Mouse (Mus musculus) WW6 (cell line): Measurements from ENCODE around the gene Gdf10.

Experiments
- DNase-seq: peaks from one replicate; pipeline ENCODE4 v3.0.0-alpha.2; 2013; ENCODE audit warnings: low read depth, low spot score

Gene Gdf10

DNA sequence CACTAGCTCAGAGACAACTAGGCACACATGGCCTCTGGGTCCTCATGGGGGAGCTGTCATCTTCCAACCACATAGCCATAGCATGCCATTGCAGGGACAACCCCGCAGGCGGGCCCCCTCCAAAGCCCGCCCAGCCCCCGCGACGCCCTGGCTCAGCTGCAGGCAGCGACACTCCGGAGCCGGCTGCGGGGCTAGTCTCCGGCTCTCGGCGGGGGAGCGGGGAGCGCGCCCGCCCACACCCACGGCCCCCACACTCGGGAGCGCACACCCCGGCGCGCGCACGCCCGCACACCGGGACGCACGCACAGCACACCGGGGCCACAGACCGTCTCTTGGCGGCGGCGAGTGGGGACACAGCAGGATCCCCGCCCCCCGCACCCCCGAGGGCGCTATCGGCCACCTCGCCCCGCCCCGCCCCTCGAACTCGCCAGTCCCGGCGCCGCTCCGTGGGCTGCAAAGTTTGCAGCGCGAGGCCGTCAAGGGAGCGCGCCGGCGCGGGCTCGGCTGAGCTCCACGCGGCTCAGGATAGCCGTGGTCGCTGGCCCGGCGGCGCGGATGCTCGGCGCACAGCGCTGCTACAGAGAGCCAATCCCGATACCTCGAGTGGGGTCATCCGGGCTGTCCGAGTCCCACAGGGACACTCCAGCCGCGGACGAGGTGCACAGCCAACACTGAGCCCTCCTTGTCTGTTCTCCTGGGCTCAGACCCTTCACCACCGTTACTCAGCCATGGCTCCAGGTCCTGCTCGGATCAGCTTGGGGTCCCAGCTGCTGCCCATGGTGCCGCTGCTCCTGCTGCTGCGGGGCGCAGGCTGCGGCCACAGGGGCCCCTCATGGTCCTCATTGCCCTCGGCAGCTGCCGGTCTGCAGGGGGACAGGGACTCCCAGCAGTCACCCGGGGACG lies at the start of gene Gdf10:
Gene Gdf10 (plus strand): TSS at position 420 of the 903 bp plus-strand sequence.
- no peak for DNase-seq

- DNase-seq = no peak
Observed at GRCm38 (mm10) chr14:33878826-33879225, 44.6 kb upstream of the Gdf10 start.

DNA sequence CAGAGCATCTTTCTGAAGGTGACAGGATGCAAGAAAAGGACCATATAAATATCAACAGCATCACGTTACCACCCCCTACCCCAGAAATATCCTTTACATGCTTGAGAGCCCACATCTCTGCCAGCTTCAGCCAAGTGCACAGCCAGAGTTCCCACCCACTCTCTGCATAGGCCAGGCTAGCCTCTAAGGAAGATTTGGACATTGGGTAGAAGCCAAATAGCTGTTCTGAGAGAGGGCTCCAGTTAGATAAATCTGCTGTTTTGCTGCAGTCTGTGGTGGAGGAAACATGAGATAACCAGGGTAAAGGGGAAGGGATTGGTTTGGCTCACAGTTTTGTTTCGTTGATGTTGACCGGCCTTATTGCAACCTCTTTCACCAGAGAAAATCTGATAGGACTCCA lies 43.2 kb upstream of the Gdf10 start:
- DNase-seq = no peak

- DNase-seq = no peak
Observed at GRCm38 (mm10) chr14:33881471-33881870, 41.9 kb upstream of the Gdf10 start.

DNA sequence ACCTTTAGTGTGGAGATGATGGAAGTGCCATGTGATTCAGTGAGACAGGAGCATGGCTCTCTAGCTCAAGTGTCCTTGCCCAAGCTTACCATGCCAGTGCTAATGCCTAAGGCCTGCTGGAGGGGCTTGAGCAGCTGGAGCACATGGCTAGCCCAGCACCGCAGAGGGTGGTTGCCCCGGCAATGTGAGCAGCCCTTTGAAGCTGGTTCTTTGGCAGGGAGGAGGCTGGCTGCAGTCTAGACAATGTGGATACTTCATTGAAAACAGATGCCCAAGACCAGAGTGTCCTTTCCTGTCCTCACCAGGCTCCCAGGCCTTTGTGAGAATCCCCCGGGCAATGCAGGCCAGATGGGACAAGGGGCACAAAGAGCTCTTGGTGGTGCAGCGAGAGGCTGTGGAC lies 40.3 kb upstream of the Gdf10 start:
- no peak for DNase-seq

DNA sequence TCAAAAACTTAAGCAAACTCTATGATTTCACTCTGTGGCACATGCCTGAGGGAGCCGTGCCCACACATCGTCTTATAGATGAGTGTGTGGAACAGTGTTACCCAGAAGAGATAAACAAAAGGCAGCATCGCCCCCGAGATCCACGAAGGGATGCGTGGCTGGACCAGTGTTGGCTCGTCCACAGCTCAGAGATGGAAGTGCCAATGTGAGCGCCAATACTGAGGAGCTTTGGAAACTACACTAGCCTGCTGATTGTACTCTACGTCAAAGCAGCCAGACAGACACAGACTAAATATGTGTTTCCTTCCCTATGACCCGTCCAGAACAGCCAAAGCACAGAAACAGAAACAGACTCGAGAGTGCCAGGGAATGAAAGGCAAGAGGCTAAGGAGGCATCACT lies 37.9 kb upstream of the Gdf10 start:
- DNase-seq = no peak

- no peak for DNase-seq
Observed at GRCm38 (mm10) chr14:33888387-33889035, 34.9 kb upstream of the Gdf10 start.

DNA sequence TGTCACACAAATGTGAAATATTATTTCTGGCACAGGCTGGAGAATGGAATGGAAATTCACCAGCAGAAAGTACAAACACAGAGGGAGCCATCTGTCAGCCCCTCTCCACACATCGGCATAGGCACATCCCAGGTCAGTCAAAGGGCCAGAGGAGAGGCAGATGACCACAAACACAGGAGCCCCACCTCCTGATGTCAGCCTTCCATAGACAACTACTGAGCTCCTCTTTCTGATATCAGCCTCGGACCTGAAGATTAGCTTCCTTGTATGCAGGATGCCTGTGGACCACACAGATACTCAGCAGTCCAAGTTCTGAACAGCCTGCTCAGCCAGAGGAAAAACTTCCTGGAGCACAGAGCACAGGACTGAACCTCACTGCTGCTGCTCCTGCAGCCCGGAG lies 33.4 kb upstream of the Gdf10 start:
- DNase-seq = no peak

- DNase-seq = no peak
Observed at GRCm38 (mm10) chr14:33891507-33891906, 31.9 kb upstream of the Gdf10 start.

GRCm38 (mm10) chr14:33895777-33896176 lies 27.6 kb upstream of the Gdf10 start:
- DNase-seq = no peak

GRCm38 (mm10) chr14:33896628-33897300 lies 26.6 kb upstream of the Gdf10 start:
- no peak for DNase-seq

GRCm38 (mm10) chr14:33902783-33903182 lies 20.6 kb upstream of the Gdf10 start:
- DNase-seq = no peak

- DNase-seq = no peak
Observed at GRCm38 (mm10) chr14:33903199-33903598, 20.2 kb upstream of the Gdf10 start.

GRCm38 (mm10) chr14:33904851-33905250 lies 18.5 kb upstream of the Gdf10 start:
- no peak for DNase-seq

DNA sequence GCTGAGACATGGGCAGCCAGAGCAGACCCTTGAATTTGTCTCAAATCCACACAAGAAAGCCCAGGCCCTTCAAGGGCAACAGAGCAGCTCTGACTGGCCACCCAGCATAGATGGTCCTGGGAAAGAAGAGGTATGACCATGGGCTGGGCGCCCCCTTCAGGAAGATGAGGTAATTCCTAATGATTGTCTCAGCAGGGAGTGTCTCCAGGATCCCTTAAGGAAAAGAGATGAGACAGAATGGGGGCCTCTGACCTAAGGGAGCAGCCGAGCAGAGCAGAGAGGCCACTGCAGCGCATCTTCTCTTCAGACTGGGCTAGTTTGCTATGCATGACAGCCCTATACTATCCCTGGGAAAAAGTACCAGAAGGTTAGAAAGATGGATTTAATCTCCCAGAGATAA lies 9.7 kb upstream of the Gdf10 start:
- no peak for DNase-seq

DNA sequence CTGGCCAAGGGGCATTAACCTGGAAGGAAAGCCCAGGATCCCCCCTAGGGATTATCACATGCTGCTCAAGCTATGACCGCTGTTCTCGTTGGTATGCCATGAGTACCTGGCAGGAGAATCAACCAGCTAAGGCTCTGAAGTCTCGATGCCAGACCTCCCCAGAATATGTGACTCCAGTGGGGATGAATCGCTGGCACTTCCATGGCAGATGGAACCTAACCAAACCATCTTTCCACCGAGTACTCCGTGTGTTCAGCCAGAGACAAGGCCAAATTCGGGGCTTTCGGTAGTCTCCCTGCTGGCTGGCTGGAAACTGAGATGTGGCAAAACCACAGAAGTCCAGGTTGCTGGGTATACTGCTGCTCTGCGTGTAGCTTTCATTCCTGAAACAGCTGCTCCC lies 9.2 kb upstream of the Gdf10 start:
- no peak for DNase-seq

- DNase-seq = no peak
Observed at GRCm38 (mm10) chr14:33920727-33921559, 2.4 kb upstream of the Gdf10 start.

- no peak for DNase-seq
Observed at GRCm38 (mm10) chr14:33922771-33923167, 618 bp upstream of the Gdf10 start.

GRCm38 (mm10) chr14:33931853-33932252 lies 8.5 kb downstream of the Gdf10 start:
- no peak for DNase-seq

- no peak for DNase-seq
Observed at GRCm38 (mm10) chr14:33932935-33933703, 9.7 kb downstream of the Gdf10 start.
